Mouse (Mus musculus) megakaryocyte, embryonic 14.5 days (primary cell): Measurements from ENCODE around the gene Dctn2.

Source experiments
- FLI1 ChIP-seq: IDR thresholded peaks from 2 replicates; pipeline ENCODE4 v1.6.1; 2012; ENCODE audit warnings: low read length, inconsistent platforms, mixed read lengths
- GATA1 ChIP-seq: IDR thresholded peaks from 3 replicates; pipeline ENCODE4 v1.6.1; 2012; ENCODE audit warnings: mixed read lengths, low read length, inconsistent platforms, borderline replicate concordance

- no peak for TF ChIP-seq GATA1
- TF ChIP-seq FLI1, result no peak
Measured at GRCm38 (mm10) chr10:127293590-127294113, 27.5 kb downstream of the Dctn2 start.
